Mouse (Mus musculus) heart, postnatal 0 days (tissue): Measurements from ENCODE around the gene Maml3.

Source experiments
- CTCF ChIP-seq: IDR thresholded peaks from 2 replicates; pipeline ENCODE4 v1.5.1; 2016; ENCODE audit warnings: antibody characterized with exemption, control low read depth, low read depth
- EP300 ChIP-seq: IDR thresholded peaks from 2 replicates; pipeline ENCODE4 v1.6.1; 2016; ENCODE audit warnings: antibody characterized with exemption, low read depth

GRCm38 (mm10) chr3:51672631-51673030 lies 432.2 kb downstream of the Maml3 start:
- TF ChIP-seq CTCF (no peak), EP300 (no peak)
